Mouse (Mus musculus) layer of hippocampus, adult 9-10 months (tissue): ENCODE measurements around the gene Tet1.
A peak's percentile ranks its signal among the peaks of the same experiment; 100 is the strongest.
"Not testable (repeated sequence)": the region's sequence is repeated elsewhere in the genome, so short reads cannot be mapped to it uniquely, and the experiment has no call there.

Source experiments
- DNase-seq: peaks from one replicate; pipeline ENCODE4 v3.0.0; 2022; ENCODE audit warnings: low spot score

Gene Tet1

DNA sequence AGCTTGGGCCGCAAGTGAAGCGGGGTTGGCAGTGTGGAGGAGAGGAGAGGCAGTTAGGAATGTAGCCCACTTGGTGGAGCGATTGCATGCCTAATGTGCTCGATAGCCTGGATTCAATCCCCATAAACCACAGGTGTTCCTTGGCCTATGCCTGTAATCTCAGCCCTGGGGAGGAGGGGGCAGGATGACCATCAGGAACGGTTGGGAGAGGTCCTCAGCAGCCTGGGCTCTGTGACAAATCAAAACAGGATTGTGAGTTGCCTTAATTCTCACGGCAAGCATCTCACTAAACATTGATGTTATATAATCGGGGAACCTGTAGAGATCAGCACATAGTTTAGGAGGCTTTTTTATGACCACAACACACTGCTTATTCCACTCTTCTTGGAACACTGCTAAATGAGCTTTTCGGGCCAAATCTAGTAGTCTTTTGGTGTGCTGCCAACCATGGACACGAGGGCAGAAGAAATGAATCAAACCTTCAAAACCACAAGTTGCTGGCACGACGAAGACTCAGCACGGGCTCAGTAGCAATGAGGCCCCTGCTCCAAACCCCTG, 61.6 kb downstream of the Tet1 start:
- DNase-seq = peak; percentile 57

- no peak for DNase-seq
These were observed 64.9 kb downstream of the Tet1 start for GRCm38 (mm10) chr10:62843787-62844491.

DNA sequence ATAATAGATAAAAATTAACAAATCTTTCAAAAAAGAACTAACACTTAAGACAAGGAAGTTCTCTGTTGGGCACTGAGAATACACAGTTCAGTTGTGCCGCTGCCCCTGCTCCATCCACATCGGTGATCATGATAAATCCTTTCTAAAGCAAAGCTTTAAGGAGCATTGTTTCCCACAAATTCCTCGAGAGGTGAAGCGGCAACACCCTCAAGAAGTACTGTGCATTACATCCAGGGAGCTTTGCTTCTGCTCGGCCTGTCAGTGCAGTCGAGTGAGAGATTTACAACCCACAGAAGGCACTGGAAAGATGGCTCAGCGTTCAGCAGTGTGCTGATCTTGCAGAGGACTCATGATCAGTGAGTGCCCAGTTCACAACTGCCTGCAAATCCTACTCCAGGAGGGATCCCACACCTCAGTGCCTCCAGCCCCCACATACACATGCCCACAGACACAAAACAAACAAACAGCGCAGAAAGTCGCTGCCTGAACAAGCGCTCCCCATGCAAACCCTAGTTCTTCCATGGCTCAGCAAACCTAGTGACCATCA, 66.8 kb downstream of the Tet1 start:
- DNase-seq = no peak

DNA sequence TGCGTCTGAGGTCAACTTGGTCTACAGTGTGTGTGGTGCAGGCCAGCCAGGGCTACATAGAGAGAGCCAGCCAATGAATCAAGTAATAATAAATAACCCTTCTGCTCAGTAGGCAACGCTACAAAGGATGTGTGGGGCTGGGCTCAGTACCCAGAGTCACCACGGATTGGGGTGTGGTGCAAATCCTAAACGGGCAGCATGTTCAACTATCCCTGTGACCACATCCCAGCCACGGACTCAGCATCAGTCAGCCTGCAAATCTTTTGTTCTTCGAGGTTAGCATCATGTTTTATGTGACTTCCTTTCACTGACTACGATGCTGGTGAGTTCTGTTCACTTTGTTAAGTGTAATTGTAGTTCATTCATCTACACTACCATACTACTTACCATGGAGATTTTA, 68.1 kb downstream of the Tet1 start:
- DNase-seq = no peak

- DNase-seq = no peak
These were observed 70.8 kb downstream of the Tet1 start for GRCm38 (mm10) chr10:62837987-62838386.

DNA sequence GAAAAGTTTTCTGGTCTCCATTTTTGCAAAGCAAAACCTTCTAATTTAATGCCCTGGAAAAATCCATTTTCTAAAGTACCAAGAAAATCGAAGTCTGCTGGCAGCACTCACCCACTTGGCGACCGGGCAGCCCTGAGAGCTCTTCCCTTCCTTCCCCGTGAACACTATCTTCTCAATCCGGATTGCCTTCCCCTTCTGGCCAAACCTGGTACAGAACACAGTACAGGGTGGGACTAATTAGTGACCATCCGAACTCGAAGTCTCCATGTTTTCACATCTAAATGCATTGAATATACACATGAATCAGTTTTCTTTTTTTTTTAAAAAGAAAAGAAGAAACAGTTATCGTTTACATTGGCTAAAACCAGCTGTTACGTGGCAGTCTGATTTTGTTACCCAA, 76.0 kb downstream of the Tet1 start:
- no peak for DNase-seq

DNA sequence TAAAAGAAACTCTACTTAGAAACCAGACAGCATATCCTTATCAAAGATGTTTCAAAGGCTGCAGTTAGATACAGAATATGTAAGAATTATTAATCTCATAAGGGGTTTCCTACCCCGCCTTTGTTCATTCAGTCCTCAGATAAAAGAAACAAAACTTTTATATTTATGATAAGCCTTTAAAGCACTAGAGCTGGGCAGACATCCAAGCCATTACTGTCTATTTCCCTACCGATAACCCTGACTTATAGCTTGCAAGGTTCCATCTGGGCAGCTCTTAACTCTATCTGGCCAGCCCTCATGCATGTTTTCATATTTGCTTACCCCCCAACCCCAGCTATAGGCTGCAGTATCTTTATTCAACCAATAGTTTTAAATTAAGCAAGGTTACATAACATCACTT, 77.2 kb downstream of the Tet1 start:
- DNase-seq = no peak

DNA sequence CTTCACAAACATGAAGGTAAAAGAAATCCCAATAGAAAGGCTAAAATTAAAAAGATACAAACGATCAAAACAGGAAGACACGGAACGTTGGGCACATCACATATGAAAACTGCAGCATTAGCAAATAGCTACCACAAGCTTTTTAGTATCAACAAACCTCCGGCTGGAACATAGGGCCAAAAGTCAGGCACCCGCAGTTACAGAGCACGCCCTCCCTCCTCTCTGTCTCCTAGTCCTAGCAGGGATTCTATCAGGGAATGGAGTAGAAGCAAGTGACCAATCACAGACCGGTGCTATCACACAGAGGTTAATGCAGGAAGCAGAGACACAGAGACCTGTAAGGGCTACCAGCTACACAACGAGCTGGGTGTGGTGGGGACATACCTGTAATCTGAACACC, 84.3 kb downstream of the Tet1 start:
- DNase-seq = no peak

DNA sequence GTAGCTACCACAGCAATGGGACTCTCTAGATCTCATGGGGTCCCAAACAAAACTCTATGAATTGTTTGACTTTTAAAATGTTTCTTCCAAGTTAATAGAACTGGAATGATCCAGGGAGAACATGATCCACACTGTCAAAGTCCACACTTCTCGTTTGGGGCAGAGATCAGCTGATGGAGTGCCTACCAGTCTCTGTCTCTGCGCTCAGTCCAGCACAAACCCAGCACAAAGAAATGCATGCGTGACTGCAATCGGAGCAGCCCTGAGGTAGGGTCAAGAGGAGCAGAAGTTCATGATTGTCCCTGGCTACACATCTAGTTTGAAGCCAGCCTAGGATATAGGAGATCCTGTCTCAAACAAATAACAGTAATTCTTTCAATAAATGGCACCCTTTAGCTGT, 85.4 kb downstream of the Tet1 start:
- DNase-seq = no peak

DNA sequence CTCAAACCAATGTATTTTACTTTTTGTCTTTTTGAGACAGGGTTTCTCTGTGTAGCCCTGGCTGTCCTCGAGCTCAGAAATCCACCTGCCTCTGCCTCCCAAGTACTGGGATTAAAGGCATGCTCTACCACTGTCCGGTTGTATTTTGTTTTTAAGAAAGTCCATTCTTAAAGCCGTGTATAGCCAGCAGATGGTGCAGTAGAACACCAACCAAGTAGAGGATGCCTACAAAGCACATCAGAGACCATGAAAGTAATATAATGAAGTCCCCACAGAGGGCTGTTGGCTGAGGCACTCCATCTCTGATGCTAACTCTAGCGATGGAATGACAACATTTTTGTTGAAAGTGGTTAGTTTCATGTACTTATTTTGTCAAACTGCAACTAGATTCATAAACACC, 98.8 kb downstream of the Tet1 start:
- no peak for DNase-seq

DNA sequence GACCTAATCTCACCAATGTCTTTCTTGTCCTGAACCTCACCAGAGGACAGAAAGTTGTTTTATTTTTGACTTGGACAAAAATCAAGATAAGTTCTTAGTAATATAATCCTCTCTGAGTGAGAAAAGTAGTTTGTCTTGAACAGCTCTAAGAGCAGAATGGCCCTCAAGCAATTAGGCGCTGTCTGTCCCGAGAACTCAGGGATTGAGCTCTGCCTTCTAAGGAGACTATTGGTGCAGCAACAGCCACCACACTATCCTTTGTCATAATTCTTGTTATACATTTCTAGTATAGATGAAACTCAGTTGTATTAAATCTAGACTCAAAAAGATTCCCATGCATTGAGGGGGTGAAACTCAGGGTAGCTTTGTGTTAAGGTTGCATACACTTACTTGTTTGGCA, 100.0 kb downstream of the Tet1 start:
- DNase-seq = no peak

DNA sequence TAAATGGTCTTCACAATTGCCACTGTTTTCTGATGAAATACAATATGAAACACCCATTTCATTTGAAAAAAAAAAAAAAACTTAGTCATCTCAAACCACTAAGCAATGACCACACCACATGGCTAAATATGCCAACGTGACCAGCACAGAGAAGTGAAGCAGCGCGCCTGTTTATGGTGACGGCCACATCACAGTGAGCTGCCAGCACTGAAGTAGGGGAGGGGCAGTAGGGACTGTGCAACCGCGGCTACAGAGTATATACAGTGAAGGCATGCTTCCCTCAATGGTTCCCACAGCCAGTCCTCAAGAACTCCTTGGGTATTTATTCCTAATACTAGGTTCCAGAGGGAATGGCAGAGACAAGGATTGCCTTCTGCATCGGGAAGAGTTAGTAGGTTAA, 100.5 kb downstream of the Tet1 start:
- DNase-seq = no peak

DNA sequence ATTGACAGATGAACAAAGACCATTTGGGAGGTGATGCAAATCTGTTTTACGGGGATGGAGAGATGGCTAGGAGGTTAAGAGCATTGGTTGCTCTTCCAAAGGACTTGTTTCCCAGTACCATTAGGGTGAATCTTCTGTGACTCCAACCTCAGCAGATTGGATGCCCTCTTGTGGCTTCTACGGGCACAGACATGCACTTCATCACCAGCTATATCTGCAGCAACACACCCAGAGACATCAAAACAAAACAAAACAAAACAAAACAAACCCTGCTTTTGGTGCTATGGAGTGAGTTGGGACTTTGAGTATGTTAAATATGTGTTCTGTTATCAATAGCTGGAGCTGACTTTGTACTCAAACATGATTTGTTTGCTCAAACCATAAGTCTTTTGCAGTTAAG, 104.7 kb downstream of the Tet1 start:
- DNase-seq = no peak

- DNase-seq = no peak
These were observed 105.5 kb downstream of the Tet1 start for GRCm38 (mm10) chr10:62803296-62803695.

- DNase-seq = no peak
These were observed 114.6 kb downstream of the Tet1 start for GRCm38 (mm10) chr10:62794221-62794620.

DNA sequence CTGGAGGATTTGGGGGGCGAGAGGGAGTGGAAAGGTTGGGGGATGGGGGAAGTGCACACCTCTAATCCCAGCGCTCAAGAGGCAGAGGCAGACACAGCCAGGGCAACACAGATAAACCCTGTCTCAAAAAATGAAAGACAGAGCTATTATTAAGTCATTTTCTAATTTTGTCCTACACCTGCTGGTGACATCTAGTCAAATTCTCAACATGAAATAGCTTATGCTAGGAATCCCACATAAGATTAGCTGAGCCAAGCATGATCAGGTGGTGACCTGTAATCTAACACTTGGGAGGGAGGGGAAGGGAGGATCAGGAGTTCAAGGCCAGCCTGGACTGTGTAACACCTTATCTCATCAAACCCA, 115.7 kb downstream of the Tet1 start:
- DNase-seq = no peak

- DNase-seq = peak; percentile 93
These were observed 116.4 kb downstream of the Tet1 start, which contains the start of gene Ccar1 for GRCm38 (mm10) chr10:62792177-62793090. Gene Ccar1 (minus strand): TSS chr10:62792286.

DNA sequence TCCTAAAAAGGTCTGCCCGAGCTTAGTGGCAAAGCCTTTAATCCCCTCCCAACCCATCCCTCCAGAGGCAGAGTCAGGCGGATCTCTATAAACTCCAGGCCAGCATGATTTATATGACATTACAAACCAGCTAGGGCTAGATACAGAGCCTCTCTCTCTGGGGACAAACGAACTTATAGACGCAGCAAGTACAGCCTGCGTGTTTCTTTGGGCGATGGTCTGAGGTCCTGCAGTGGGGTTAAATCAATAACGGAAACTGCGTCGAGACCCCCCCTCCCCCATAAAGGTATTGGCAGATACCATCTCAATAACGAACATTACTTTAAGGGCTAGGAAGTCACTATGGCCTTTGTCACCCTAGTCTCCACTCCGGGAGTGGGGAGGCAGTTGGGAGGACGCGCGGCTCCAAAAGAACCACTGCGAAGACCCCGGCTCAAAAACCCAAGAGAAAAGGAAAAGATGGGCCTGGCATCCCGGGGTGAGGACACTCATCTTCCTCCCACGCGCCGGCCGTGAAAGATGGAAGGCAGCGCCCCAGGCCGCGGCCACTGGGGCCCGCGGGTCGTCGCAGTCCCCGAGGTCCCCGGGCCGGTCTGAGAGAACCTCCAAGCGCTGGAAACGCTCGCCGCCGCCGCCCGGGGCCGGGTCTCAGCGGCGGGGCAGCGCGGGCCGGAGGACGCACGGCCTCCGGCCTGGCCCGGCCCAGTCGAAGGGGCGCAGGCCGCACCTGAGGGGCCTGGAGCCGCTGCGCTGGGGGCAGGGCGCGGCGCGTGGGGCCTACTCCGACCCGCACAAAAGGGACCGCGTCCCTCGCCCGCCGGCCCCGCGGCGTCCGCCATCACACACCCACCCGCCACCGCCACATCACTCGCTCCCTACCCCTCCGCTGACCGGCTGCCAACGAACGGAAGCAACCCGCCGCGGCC, 117.3 kb downstream of the Tet1 start:
- peak; percentile 12 for DNase-seq

- DNase-seq = not testable (repeated sequence)
These were observed 127.0 kb downstream of the Tet1 start for GRCm38 (mm10) chr10:62781776-62782175.
